Mouse (Mus musculus) liver, embryonic 14.5 days (tissue): Measurements from ENCODE around the gene Kif5c. TPM values are rescaled to one million over a fixed set of nuclear protein-coding genes. Genes with fewer than 3 reads are reported as not detected.

Source experiments
- ATAC-seq: fragments of 200-750 bp; cut with Nextera tagmentation; 2 replicates; pipeline ENCODE4 v1.8.0; 2017; ENCODE audit warnings: moderate number of reproducible peaks, mild to moderate bottlenecking, moderate library complexity; ENCODE audit not compliant: insufficient read depth
- DNase-seq, 3 experiments: peaks; one replicate each; pipeline ENCODE4 v3.0.0-alpha.2; 2012 to 2013; ENCODE audit warnings: low read depth in 3 of 3, low spot score in 3 of 3
- H3K27ac ChIP-seq: fragments of 300-500 bp; sonication (generic); 2 replicates; pipeline ENCODE4 v1.5.1; 2014; ENCODE audit warnings: moderate library complexity, mild to moderate bottlenecking, control low read depth, inconsistent platforms
- H3K27me3 ChIP-seq: fragments of 300-500 bp; sonication (generic); 2 replicates; pipeline ENCODE4 v1.6.1; 2014; ENCODE audit warnings: mild to moderate bottlenecking, low read length, moderate library complexity; ENCODE audit not compliant: control insufficient read depth, insufficient read depth
- H3K36me3 ChIP-seq: fragments of 300-500 bp; sonication (generic); replicated peaks from 2 replicates; pipeline ENCODE4 v1.6.1; 2014; ENCODE audit warnings: low read depth; ENCODE audit not compliant: control insufficient read depth, insufficient read depth
- H3K4me1 ChIP-seq, 2 experiments: fragments of 200-500 bp in 1 of 2; fragments of 300-500 bp in 1 of 2; sonication (generic) in 1 of 2; replicated peaks; 2 replicates each; pipeline ENCODE4 v1.6.1; 2012 to 2014; ENCODE audit warnings: antibody characterized with exemption in 1 of 2, inconsistent platforms in 1 of 2, low read length in 1 of 2; ENCODE audit not compliant: control insufficient read depth in 2 of 2, insufficient read depth in 2 of 2
- H3K4me2 ChIP-seq: fragments of 300-500 bp; sonication (generic); 2 replicates; pipeline ENCODE4 v1.6.1; 2014; ENCODE audit warnings: low read depth, mild to moderate bottlenecking, control low read depth, moderate library complexity
- H3K4me3 ChIP-seq, 2 experiments: fragments of 200-500 bp in 1 of 2; fragments of 300-500 bp in 1 of 2; sonication (generic) in 1 of 2; 2 replicates each; pipeline ENCODE4 v1.5.1; 2012 to 2014; ENCODE audit warnings: low read depth in 2 of 2, low read length in 2 of 2, mild to moderate bottlenecking in 2 of 2, control low read depth in 1 of 2, inconsistent platforms in 1 of 2, moderate library complexity in 1 of 2; ENCODE audit not compliant: insufficient read depth in 1 of 2
- H3K9ac ChIP-seq: fragments of 300-500 bp; sonication (generic); replicated peaks from 2 replicates; pipeline ENCODE4 v1.6.1; 2014; ENCODE audit warnings: mild to moderate bottlenecking, control low read depth, moderate library complexity
- H3K9me3 ChIP-seq: fragments of 300-500 bp; sonication (generic); 2 replicates; pipeline ENCODE4 v1.6.1; 2016; ENCODE audit warnings: low read length, mixed read lengths; ENCODE audit not compliant: control insufficient read depth
- CTCF ChIP-seq: IDR thresholded peaks from 2 replicates; pipeline ENCODE4 v1.5.1; 2016; ENCODE audit warnings: antibody characterized with exemption, low read depth, control low read depth
- EP300 ChIP-seq: IDR thresholded peaks from 2 replicates; pipeline ENCODE4 v1.6.1; 2016; ENCODE audit warnings: antibody characterized with exemption, low read depth
- WGBS: fragments of 180-500 bp; shearing (Covaris S2); extraction: QIAGEN DNeasy Blood & Tissue Kit; methylation state at CpG from one replicate; pipeline ENCODE4 v1.1.7; 2014; ENCODE audit not compliant: insufficient replicate concordance; 5-methylcytosine and 5-hydroxymethylcytosine counted together
- polyA plus RNA-seq, 2 experiments: library from polyadenylated mRNA; depleted of rRNA in 1 of 2; stranded (reverse) in 1 of 2; unstranded in 1 of 2; fragments of >200 nt; fragmentation: Nextera tagmentation in 1 of 2; extraction: Ambion mirVana in 1 of 2; gene quantifications; 2 replicates each; pipeline versions ENCODE4 v1.2.1 to v1.2.3; 2012 to 2014

The Kif5c gene
- polyA plus RNA-seq, 2 experiments = 0.10 to 0.17 TPM

- ATAC-seq = no peak
- H3K27ac ChIP-seq = no peak overlapping the region
- no peak overlapping the region for H3K4me3 ChIP-seq
- no peak overlapping the region for H3K9ac ChIP-seq
- no peaks in the 10 kb centered on the region for H3K9me3 ChIP-seq
- no peak overlapping the region for H3K4me2 ChIP-seq
- H3K4me1 ChIP-seq = peaks cover 0 to 3% of the 10 kb centered on the region in 2 experiments; a peak in 1 of 4 replicates
- no peak for TF ChIP-seq EP300
- no peak for TF ChIP-seq CTCF
- 67% methylated on average over 9 of the region's 9 CpGs for WGBS
- H3K27me3 ChIP-seq = no peaks in the 10 kb centered on the region
- no peak for DNase-seq
- no peaks in the 10 kb centered on the region for H3K36me3 ChIP-seq
Observed at GRCm38 (mm10) chr2:49722331-49722730, 103.2 kb downstream of the Kif5c start.

- TF ChIP-seq CTCF (no peak), EP300 (no peak)
- DNase-seq (no peak), ATAC-seq (no peak)
- no peaks in the 10 kb centered on the region for H3K9me3 ChIP-seq
- WGBS = 19% methylated on average over 13 of the region's 13 CpGs
- H3K27ac ChIP-seq = no peak overlapping the region
- peaks cover 0 to 3% of the 10 kb centered on the region in 2 experiments; a peak in 1 of 4 replicates for H3K4me1 ChIP-seq
- no peak overlapping the region for H3K9ac ChIP-seq
- no peak overlapping the region for H3K4me2 ChIP-seq
- no peaks in the 10 kb centered on the region for H3K27me3 ChIP-seq
- H3K36me3 ChIP-seq = no peaks in the 10 kb centered on the region
- H3K4me3 ChIP-seq = no peak overlapping the region
Observed at GRCm38 (mm10) chr2:49722983-49723382, 103.9 kb downstream of the Kif5c start.

GRCm38 (mm10) chr2:49726672-49727071 lies 107.6 kb downstream of the Kif5c start:
- ATAC-seq = no peak
- no peak for TF ChIP-seq CTCF
- no peak for TF ChIP-seq EP300
- Histone ChIP-seq H3K4me3 (no peak overlapping the region), H3K27ac (no peak overlapping the region), H3K4me1 (peaks cover 16 to 20% of the 10 kb centered on the region in 2 experiments), H3K27me3 (no peaks in the 10 kb centered on the region), H3K9ac (no peak overlapping the region), H3K9me3 (no peaks in the 10 kb centered on the region), H3K36me3 (no peaks in the 10 kb centered on the region), H3K4me2 (no peak overlapping the region)
- no peak for DNase-seq
- 73% methylated on average over 11 of the region's 11 CpGs for WGBS

- Histone ChIP-seq H3K27ac (no peak overlapping the region), H3K9ac (no peak overlapping the region), H3K36me3 (no peaks in the 10 kb centered on the region), H3K4me3 (no peak overlapping the region), H3K9me3 (no peaks in the 10 kb centered on the region), H3K4me2 (no peak overlapping the region), H3K27me3 (no peaks in the 10 kb centered on the region), H3K4me1 (peaks cover 16 to 20% of the 10 kb centered on the region in 2 experiments)
- TF ChIP-seq CTCF = peak; percentile 85
- TF ChIP-seq EP300 = no peak
- no peak for ATAC-seq
- peak in 2 of 3 experiments; percentile 9 to 26 for DNase-seq
- 14% methylated on average over 7 of the region's 7 CpGs for WGBS
Observed at GRCm38 (mm10) chr2:49727199-49727598, 108.1 kb downstream of the Kif5c start.

- no peaks in the 10 kb centered on the region for H3K27me3 ChIP-seq
- H3K4me1 ChIP-seq = peaks cover 16 to 20% of the 10 kb centered on the region in 2 experiments
- TF ChIP-seq CTCF (no peak), EP300 (no peak)
- no peak overlapping the region for H3K27ac ChIP-seq
- DNase-seq = no peak
- ATAC-seq = no peak
- WGBS = 68% methylated on average over 4 of the region's 4 CpGs
- no peaks in the 10 kb centered on the region for H3K9me3 ChIP-seq
- H3K36me3 ChIP-seq = no peaks in the 10 kb centered on the region
- H3K4me2 ChIP-seq = no peak overlapping the region
- no peak overlapping the region for H3K9ac ChIP-seq
- H3K4me3 ChIP-seq = no peak overlapping the region
Observed at GRCm38 (mm10) chr2:49727686-49728085, 108.6 kb downstream of the Kif5c start.
